Mouse (Mus musculus) lung, adult 2 months (tissue): ENCODE data around the gene Ncoa7.

ENCODE experiments used
- CTCF ChIP-seq: fragments of 200-500 bp; IDR thresholded peaks from 2 replicates; pipeline ENCODE4 v1.5.1; 2011; ENCODE audit warnings: mild to moderate bottlenecking, low read length, control low read depth; ENCODE audit not compliant: insufficient read depth
- POLR2A ChIP-seq: fragments of 200-500 bp; IDR thresholded peaks from 2 replicates; pipeline ENCODE4 v1.6.1; 2011; ENCODE audit warnings: low read depth, mild to moderate bottlenecking, control low read depth, low read length, borderline replicate concordance; ENCODE audit errors: extremely low read depth

GRCm38 (mm10) chr10:30768250-30768649, 34.9 kb downstream of the Ncoa7 start:
- TF ChIP-seq POLR2A (no peak), CTCF (no peak)
